Mouse (Mus musculus): ENCODE data around the gene Gm4881.

GRCm38 (mm10) chr7:24897224-24897623 lies 47.1 kb downstream of the Gm4881 start, which contains the start of gene Cd79a:
- TF ChIP-seq POLR2A (IDR thresholded peaks at IDR 0.05; ENCODE audit: extremely low read depth, insufficient read depth, low read length) (no peak), CTCF (IDR thresholded peaks at IDR 0.05; ENCODE audit: extremely low read depth, insufficient read depth, low read length) (no peak)

Measured in cortical plate, adult 2 months (tissue).